Mouse (Mus musculus) heart, postnatal 0 days (tissue): ENCODE data around the gene Chchd6. TPM values are rescaled to one million over a fixed set of nuclear protein-coding genes. Genes with fewer than 3 reads are reported as not detected.

Experiments used
- ATAC-seq: fragments of 200-750 bp; cut with Nextera tagmentation; 2 replicates; pipeline ENCODE4 v1.8.0; 2017; ENCODE audit warnings: low read depth, moderate number of reproducible peaks, moderate library complexity; ENCODE audit not compliant: insufficient read depth
- DNase-seq: peaks from one replicate; pipeline ENCODE4 v3.0.0-alpha.2; 2016; ENCODE audit warnings: low spot score
- H3K27ac ChIP-seq: fragments of 300-500 bp; sonication (generic); 2 replicates; pipeline ENCODE4 v1.5.1; 2014; ENCODE audit warnings: low read depth, mild to moderate bottlenecking
- H3K27me3 ChIP-seq: fragments of 300-500 bp; sonication (generic); 2 replicates; pipeline ENCODE4 v1.6.1; 2014; ENCODE audit warnings: low read length, mixed read lengths; ENCODE audit not compliant: control insufficient read depth, insufficient read depth
- H3K36me3 ChIP-seq: fragments of 300-500 bp; sonication (generic); replicated peaks from 2 replicates; pipeline ENCODE4 v1.6.1; 2014; ENCODE audit warnings: low read length, mixed read lengths; ENCODE audit not compliant: control insufficient read depth, insufficient read depth
- H3K4me1 ChIP-seq: fragments of 300-500 bp; sonication (generic); 2 replicates; pipeline ENCODE4 v1.6.1; 2014; ENCODE audit warnings: antibody characterized with exemption; ENCODE audit not compliant: control insufficient read depth, insufficient read depth
- H3K4me2 ChIP-seq: fragments of 300-500 bp; sonication (generic); 2 replicates; pipeline ENCODE4 v1.6.1; 2014; ENCODE audit warnings: low read depth, mild to moderate bottlenecking, low read length, moderate library complexity
- H3K4me3 ChIP-seq: fragments of 300-500 bp; sonication (generic); 2 replicates; pipeline ENCODE4 v1.5.1; 2014; ENCODE audit warnings: low read depth, low read length
- H3K9ac ChIP-seq: fragments of 300-500 bp; sonication (generic); replicated peaks from 2 replicates; pipeline ENCODE4 v1.6.1; 2014; ENCODE audit warnings: low read depth, low read length, mixed read lengths
- H3K9me3 ChIP-seq: fragments of 300-500 bp; sonication (generic); replicated peaks from 2 replicates; pipeline ENCODE4 v1.6.1; 2016; ENCODE audit warnings: low read length; ENCODE audit not compliant: control insufficient read depth
- CTCF ChIP-seq: IDR thresholded peaks from 2 replicates; pipeline ENCODE4 v1.5.1; 2016; ENCODE audit warnings: antibody characterized with exemption, control low read depth, low read depth
- EP300 ChIP-seq: IDR thresholded peaks from 2 replicates; pipeline ENCODE4 v1.6.1; 2016; ENCODE audit warnings: antibody characterized with exemption, low read depth
- WGBS: fragments of 180-500 bp; shearing (Covaris S2); extraction: QIAGEN DNeasy Blood & Tissue Kit; methylation state at CpG from one replicate; pipeline ENCODE4 v1.1.7; 2014; 5-methylcytosine and 5-hydroxymethylcytosine counted together
- polyA plus RNA-seq: library from polyadenylated mRNA; unstranded; fragments of >200 nt; fragmentation: Nextera tagmentation; extraction: Ambion mirVana; gene quantifications from 2 replicates; pipeline ENCODE4 v1.2.1, GENCODE M21; 2015
- total RNA-seq: library from RNA; depleted of rRNA; stranded (reverse); fragments of >200 nt; gene quantifications from 2 replicates; pipeline ENCODE4 v1.2.3, GENCODE M21; 2014; ENCODE audit warnings: low replicate concordance

Chchd6 gene
- total and polyA plus RNA-seq, 2 experiments from 2014 or later, result 21.8 to 37.8 TPM

GRCm38 (mm10) chr6:89538102-89538751 lies 57.2 kb downstream of the Chchd6 start:
- H3K9me3 ChIP-seq, result no peaks in the 10 kb centered on the region
- H3K9ac ChIP-seq, result no peak overlapping the region
- no peak overlapping the region for H3K4me3 ChIP-seq
- H3K27me3 ChIP-seq, result no peaks in the 10 kb centered on the region
- 59% methylated on average over 1 of the region's 1 CpGs for WGBS
- no peak overlapping the region for H3K27ac ChIP-seq
- no peaks in the 10 kb centered on the region for H3K36me3 ChIP-seq
- ATAC-seq (no peak), DNase-seq (no peak)
- TF ChIP-seq CTCF (no peak), EP300 (no peak)
- H3K4me1 ChIP-seq, result no peaks in the 10 kb centered on the region
- no peak overlapping the region for H3K4me2 ChIP-seq

- Histone ChIP-seq H3K9me3 (no peaks in the 10 kb centered on the region), H3K4me3 (no peak overlapping the region), H3K4me1 (no peaks in the 10 kb centered on the region), H3K27me3 (no peaks in the 10 kb centered on the region), H3K36me3 (no peaks in the 10 kb centered on the region), H3K9ac (no peak overlapping the region), H3K4me2 (no peak overlapping the region), H3K27ac (no peak overlapping the region)
- 8% methylated on average over 1 of the region's 1 CpGs for WGBS
- TF ChIP-seq CTCF, result no peak
- TF ChIP-seq EP300, result no peak
- ATAC-seq (no peak), DNase-seq (no peak)
These were observed 59.7 kb downstream of the Chchd6 start for GRCm38 (mm10) chr6:89535626-89536225.

- no peak overlapping the region for H3K27ac ChIP-seq
- H3K4me3 ChIP-seq, result no peak overlapping the region
- no peaks in the 10 kb centered on the region for H3K36me3 ChIP-seq
- no peak overlapping the region for H3K9ac ChIP-seq
- ATAC-seq (no peak), DNase-seq (no peak)
- TF ChIP-seq EP300 (no peak), CTCF (no peak)
- no peak overlapping the region for H3K4me2 ChIP-seq
- WGBS, result 93% methylated on average over 2 of the region's 2 CpGs
- no peaks in the 10 kb centered on the region for H3K4me1 ChIP-seq
- H3K9me3 ChIP-seq, result no peaks in the 10 kb centered on the region
- H3K27me3 ChIP-seq, result no peaks in the 10 kb centered on the region
These were observed 70.7 kb downstream of the Chchd6 start for GRCm38 (mm10) chr6:89524766-89525165.

- no peak overlapping the region for H3K4me2 ChIP-seq
- H3K27me3 ChIP-seq, result no peaks in the 10 kb centered on the region
- no peak overlapping the region for H3K4me3 ChIP-seq
- H3K27ac ChIP-seq, result no peak overlapping the region
- no peaks in the 10 kb centered on the region for H3K36me3 ChIP-seq
- DNase-seq (no peak), ATAC-seq (no peak)
- no peaks in the 10 kb centered on the region for H3K9me3 ChIP-seq
- no peak overlapping the region for H3K9ac ChIP-seq
- no peaks in the 10 kb centered on the region for H3K4me1 ChIP-seq
- TF ChIP-seq EP300 (no peak), CTCF (no peak)
These were observed 85.3 kb downstream of the Chchd6 start for GRCm38 (mm10) chr6:89510154-89510553.

- Histone ChIP-seq H3K4me2 (no peak overlapping the region), H3K27ac (no peak overlapping the region), H3K36me3 (no peaks in the 10 kb centered on the region), H3K4me3 (no peak overlapping the region), H3K9ac (no peak overlapping the region), H3K9me3 (no peaks in the 10 kb centered on the region), H3K27me3 (no peaks in the 10 kb centered on the region), H3K4me1 (no peaks in the 10 kb centered on the region)
- no peak for DNase-seq
- TF ChIP-seq EP300 (no peak), CTCF (no peak)
- ATAC-seq, result no peak
- 47% methylated on average over 2 of the region's 2 CpGs for WGBS
These were observed 86.7 kb downstream of the Chchd6 start for GRCm38 (mm10) chr6:89508725-89509124.

GRCm38 (mm10) chr6:89508263-89508662 lies 87.2 kb downstream of the Chchd6 start:
- DNase-seq (no peak), ATAC-seq (no peak)
- no peaks in the 10 kb centered on the region for H3K27me3 ChIP-seq
- no peak for TF ChIP-seq CTCF
- H3K4me3 ChIP-seq, result no peak overlapping the region
- H3K4me2 ChIP-seq, result no peak overlapping the region
- H3K4me1 ChIP-seq, result no peaks in the 10 kb centered on the region
- no peak overlapping the region for H3K27ac ChIP-seq
- H3K9me3 ChIP-seq, result no peaks in the 10 kb centered on the region
- no peak overlapping the region for H3K9ac ChIP-seq
- no peaks in the 10 kb centered on the region for H3K36me3 ChIP-seq
